Mouse (Mus musculus): ENCODE data around the gene Nfe2l1.

DNA sequence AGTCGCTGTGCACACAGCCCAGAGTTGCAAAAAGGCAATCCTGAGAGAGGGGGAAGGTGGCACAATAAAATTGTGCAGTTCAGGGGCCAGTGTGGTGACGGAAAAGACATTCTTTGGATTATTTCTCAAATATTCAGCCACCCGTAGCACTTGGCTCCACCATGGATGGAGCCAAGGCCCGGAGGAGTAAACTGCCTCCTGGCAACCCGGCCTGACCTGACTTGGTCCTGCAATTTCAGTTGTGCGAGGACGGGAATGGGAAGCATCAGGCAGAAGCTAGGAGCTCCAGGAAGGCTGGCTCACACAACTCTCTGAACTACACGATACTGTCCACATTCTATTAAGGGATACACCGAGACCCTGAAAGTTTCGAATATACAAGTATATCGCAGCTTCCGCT lies 32.8 kb upstream of the Nfe2l1 start:
- TF ChIP-seq POLR2A (IDR thresholded peaks at IDR 0.05; ENCODE audit: borderline replicate concordance, low read depth, low read length), result no peak
- no peak for TF ChIP-seq CTCF (IDR thresholded peaks at IDR 0.05; ENCODE audit: low read depth, low read length)
